Mouse (Mus musculus): ENCODE measurements around the gene Cyb5r2. TPM values are rescaled to one million over a fixed set of nuclear protein-coding genes. Genes with fewer than 3 reads are reported as not detected.
A peak's percentile ranks its signal among the peaks of the same experiment; 100 is the strongest.

Cyb5r2 gene
- polyA plus RNA-seq, 1 experiment from 2014 or later: 0.60 TPM

GRCm38 (mm10) chr7:107744454-107744853 lies 13.4 kb downstream of the Cyb5r2 start:
- Histone ChIP-seq H3K9ac (ENCODE audit: low read depth, low read length) (no peak overlapping the region), H3K36me3 (ENCODE audit: control insufficient read depth, insufficient read depth, low read length) (peaks cover 40% of the 10 kb centered on the region), H3K27ac (replicated peaks; ENCODE audit: low read depth, low read length) (no peak overlapping the region), H3K9me3 (ENCODE audit: control insufficient read depth, low read length) (no peaks in the 10 kb centered on the region), H3K27me3 (replicated peaks; ENCODE audit: control insufficient read depth, insufficient read depth, low read length) (no peaks in the 10 kb centered on the region), H3K4me2 (ENCODE audit: low read depth, low read length) (no peak overlapping the region), H3K4me1 (ENCODE audit: control insufficient read depth, insufficient read depth, low read length) (no peaks in the 10 kb centered on the region), H3K4me3 (ENCODE audit: low read depth, low read length) (no peak overlapping the region)
- DNase-seq (ENCODE audit: low spot score) (no peak), ATAC-seq (ENCODE audit: low read depth) (no peak)
- 83% methylated on average over 4 of the region's 4 CpGs for WGBS

- DNase-seq (ENCODE audit: low spot score) (peak; percentile 51), ATAC-seq (ENCODE audit: low read depth) (peak; percentile 62; the same call in 1 of the 2 replicates)
- 73% methylated on average over 10 of the region's 10 CpGs for WGBS
- H3K4me3 ChIP-seq (ENCODE audit: low read depth, low read length): no peak overlapping the region
- H3K9ac ChIP-seq (ENCODE audit: low read depth, low read length): no peak overlapping the region
- H3K4me1 ChIP-seq (ENCODE audit: control insufficient read depth, insufficient read depth, low read length): no peaks in the 10 kb centered on the region
- no peak overlapping the region for H3K27ac ChIP-seq (replicated peaks; ENCODE audit: low read depth, low read length)
- no peaks in the 10 kb centered on the region for H3K9me3 ChIP-seq (ENCODE audit: control insufficient read depth, low read length)
- no peaks in the 10 kb centered on the region for H3K27me3 ChIP-seq (replicated peaks; ENCODE audit: control insufficient read depth, insufficient read depth, low read length)
- H3K4me2 ChIP-seq (ENCODE audit: low read depth, low read length): no peak overlapping the region
- H3K36me3 ChIP-seq (ENCODE audit: control insufficient read depth, insufficient read depth, low read length): peaks cover 50% of the 10 kb centered on the region
These were observed 14.8 kb downstream of the Cyb5r2 start for GRCm38 (mm10) chr7:107742963-107743465.

- Histone ChIP-seq H3K9ac (ENCODE audit: low read depth, low read length) (no peak overlapping the region), H3K36me3 (ENCODE audit: control insufficient read depth, insufficient read depth, low read length) (peaks cover 35% of the 10 kb centered on the region), H3K4me3 (ENCODE audit: low read depth, low read length) (no peak overlapping the region), H3K27me3 (replicated peaks; ENCODE audit: control insufficient read depth, insufficient read depth, low read length) (no peaks in the 10 kb centered on the region), H3K4me2 (ENCODE audit: low read depth, low read length) (no peak overlapping the region), H3K4me1 (ENCODE audit: control insufficient read depth, insufficient read depth, low read length) (no peaks in the 10 kb centered on the region), H3K27ac (replicated peaks; ENCODE audit: low read depth, low read length) (no peak overlapping the region), H3K9me3 (ENCODE audit: control insufficient read depth, low read length) (no peaks in the 10 kb centered on the region)
- 47% methylated on average over 2 of the region's 2 CpGs for WGBS
- ATAC-seq (ENCODE audit: low read depth) (no peak), DNase-seq (ENCODE audit: low spot score) (peak; percentile 63)
These were observed 19.1 kb downstream of the Cyb5r2 start for GRCm38 (mm10) chr7:107738726-107739125.

DNA sequence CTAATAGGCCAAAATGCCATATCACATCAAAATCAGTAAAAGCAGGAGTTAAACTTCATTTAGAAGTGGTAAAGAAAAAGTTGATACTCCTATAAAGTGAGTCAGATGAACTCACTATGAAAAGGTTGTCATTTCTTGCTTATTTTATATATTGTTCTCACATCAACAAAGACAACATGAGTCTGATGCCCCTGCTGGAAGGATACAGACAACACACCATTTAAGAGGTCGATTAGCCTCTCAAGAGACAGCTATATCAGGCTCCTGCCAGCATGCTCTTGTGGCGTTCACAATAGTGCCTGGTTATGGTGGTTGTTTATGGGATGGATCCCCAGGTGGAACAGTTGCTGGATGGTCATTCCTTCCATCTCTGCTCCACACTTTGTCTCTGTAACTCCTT lies 24.7 kb downstream of the Cyb5r2 start:
- H3K36me3 ChIP-seq (ENCODE audit: control insufficient read depth, insufficient read depth, low read length): peaks cover 22% of the 10 kb centered on the region
- no peak for ATAC-seq (ENCODE audit: low read depth)
- H3K9me3 ChIP-seq (ENCODE audit: control insufficient read depth, low read length): no peaks in the 10 kb centered on the region

GRCm38 (mm10) chr7:107730587-107730986 lies 27.2 kb downstream of the Cyb5r2 start:
- no peak for ATAC-seq (ENCODE audit: low read depth)
- DNase-seq (ENCODE audit: low spot score): no peak
- Histone ChIP-seq H3K9ac (ENCODE audit: low read depth, low read length) (no peak overlapping the region), H3K36me3 (ENCODE audit: control insufficient read depth, insufficient read depth, low read length) (peaks cover 24% of the 10 kb centered on the region), H3K27me3 (replicated peaks; ENCODE audit: control insufficient read depth, insufficient read depth, low read length) (no peaks in the 10 kb centered on the region), H3K4me3 (ENCODE audit: low read depth, low read length) (no peak overlapping the region), H3K27ac (replicated peaks; ENCODE audit: low read depth, low read length) (no peak overlapping the region), H3K9me3 (ENCODE audit: control insufficient read depth, low read length) (peaks cover 3% of the 10 kb centered on the region; the same call in 1 of the 2 replicates), H3K4me2 (ENCODE audit: low read depth, low read length) (no peak overlapping the region), H3K4me1 (ENCODE audit: control insufficient read depth, insufficient read depth, low read length) (no peaks in the 10 kb centered on the region)
- WGBS: 72% methylated on average over 9 of the region's 10 CpGs

More for the DNA sequence above, 24.7 kb downstream of the Cyb5r2 start:
- no peak overlapping the region for H3K4me2 ChIP-seq (ENCODE audit: low read depth, low read length)
- WGBS: 71% methylated on average over 2 of the region's 2 CpGs
- no peak for DNase-seq (ENCODE audit: low spot score)
- H3K4me3 ChIP-seq (ENCODE audit: low read depth, low read length): no peak overlapping the region
- H3K27ac ChIP-seq (replicated peaks; ENCODE audit: low read depth, low read length): no peak overlapping the region
- no peak overlapping the region for H3K9ac ChIP-seq (ENCODE audit: low read depth, low read length)
- no peaks in the 10 kb centered on the region for H3K27me3 ChIP-seq (replicated peaks; ENCODE audit: control insufficient read depth, insufficient read depth, low read length)
- no peaks in the 10 kb centered on the region for H3K4me1 ChIP-seq (ENCODE audit: control insufficient read depth, insufficient read depth, low read length)

GRCm38 (mm10) chr7:107727538-107727937 lies 30.3 kb downstream of the Cyb5r2 start:
- H3K4me2 ChIP-seq (ENCODE audit: low read depth, low read length): no peak overlapping the region
- H3K27ac ChIP-seq (replicated peaks; ENCODE audit: low read depth, low read length): no peak overlapping the region
- H3K9me3 ChIP-seq (ENCODE audit: control insufficient read depth, low read length): peaks cover 8% of the 10 kb centered on the region; the same call in 1 of the 2 replicates
- WGBS: 59% methylated on average over 3 of the region's 3 CpGs
- no peak for ATAC-seq (ENCODE audit: low read depth)
- no peaks in the 10 kb centered on the region for H3K4me1 ChIP-seq (ENCODE audit: control insufficient read depth, insufficient read depth, low read length)
- H3K9ac ChIP-seq (ENCODE audit: low read depth, low read length): no peak overlapping the region
- peaks cover 43% of the 10 kb centered on the region for H3K36me3 ChIP-seq (ENCODE audit: control insufficient read depth, insufficient read depth, low read length)
- no peak for DNase-seq (ENCODE audit: low spot score)
- H3K4me3 ChIP-seq (ENCODE audit: low read depth, low read length): no peak overlapping the region
- H3K27me3 ChIP-seq (replicated peaks; ENCODE audit: control insufficient read depth, insufficient read depth, low read length): no peaks in the 10 kb centered on the region

DNA sequence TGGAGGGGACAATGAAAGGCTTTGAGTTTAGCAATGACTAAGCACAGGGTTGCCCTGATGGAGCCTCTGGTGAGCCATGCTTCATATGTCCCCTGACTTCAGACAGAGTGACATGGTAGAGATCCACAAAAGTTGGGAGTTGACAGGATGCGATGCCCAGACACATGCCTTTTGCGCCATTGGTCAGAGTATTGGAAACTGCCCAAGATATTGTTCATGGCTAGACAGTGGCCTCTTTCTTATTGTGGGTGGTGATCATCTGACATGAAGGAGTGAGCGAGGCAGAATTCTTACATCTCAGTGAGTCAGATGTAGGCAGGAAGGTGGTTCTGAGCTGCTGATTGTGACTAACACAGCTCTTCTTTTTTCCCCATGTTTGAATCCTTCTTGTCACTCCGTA lies 35.3 kb downstream of the Cyb5r2 start:
- H3K9ac ChIP-seq (ENCODE audit: low read depth, low read length): no peak overlapping the region
- H3K4me2 ChIP-seq (ENCODE audit: low read depth, low read length): no peak overlapping the region
- WGBS: 91% methylated on average over 4 of the region's 4 CpGs
- DNase-seq (ENCODE audit: low spot score) (no peak), ATAC-seq (ENCODE audit: low read depth) (no peak)
- H3K36me3 ChIP-seq (ENCODE audit: control insufficient read depth, insufficient read depth, low read length): peaks cover 49% of the 10 kb centered on the region
- no peaks in the 10 kb centered on the region for H3K27me3 ChIP-seq (replicated peaks; ENCODE audit: control insufficient read depth, insufficient read depth, low read length)
- no peaks in the 10 kb centered on the region for H3K4me1 ChIP-seq (ENCODE audit: control insufficient read depth, insufficient read depth, low read length)
- H3K27ac ChIP-seq (replicated peaks; ENCODE audit: low read depth, low read length): no peak overlapping the region
- no peak overlapping the region for H3K4me3 ChIP-seq (ENCODE audit: low read depth, low read length)
- peaks cover 8% of the 10 kb centered on the region; the same call in 1 of the 2 replicates for H3K9me3 ChIP-seq (ENCODE audit: control insufficient read depth, low read length)

DNA sequence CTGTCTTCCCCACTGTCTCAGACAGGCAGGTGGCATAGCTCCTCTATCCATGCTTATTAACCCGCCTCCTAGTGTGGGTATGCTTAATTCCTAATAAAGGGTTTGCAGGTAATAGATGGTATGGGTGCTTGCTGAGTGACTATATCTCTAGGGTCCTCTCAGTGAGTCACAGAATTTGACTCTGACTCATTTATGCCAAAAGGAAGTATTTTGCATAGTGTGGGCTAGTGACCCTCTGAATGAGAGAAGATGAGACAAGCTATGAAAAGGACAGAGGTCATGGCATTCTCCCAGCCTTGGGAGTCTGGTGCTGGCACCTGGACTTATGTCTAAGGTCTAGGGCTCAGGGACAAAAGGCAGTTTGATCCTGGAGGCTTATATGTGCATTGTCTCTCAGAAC lies 37.1 kb downstream of the Cyb5r2 start:
- ATAC-seq (ENCODE audit: low read depth): no peak
- no peak overlapping the region for H3K4me2 ChIP-seq (ENCODE audit: low read depth, low read length)
- H3K4me1 ChIP-seq (ENCODE audit: control insufficient read depth, insufficient read depth, low read length): no peaks in the 10 kb centered on the region
- H3K36me3 ChIP-seq (ENCODE audit: control insufficient read depth, insufficient read depth, low read length): peaks cover 57% of the 10 kb centered on the region
- H3K9ac ChIP-seq (ENCODE audit: low read depth, low read length): no peak overlapping the region
- H3K4me3 ChIP-seq (ENCODE audit: low read depth, low read length): no peak overlapping the region
- no peaks in the 10 kb centered on the region for H3K27me3 ChIP-seq (replicated peaks; ENCODE audit: control insufficient read depth, insufficient read depth, low read length)
- H3K27ac ChIP-seq (replicated peaks; ENCODE audit: low read depth, low read length): no peak overlapping the region
- H3K9me3 ChIP-seq (ENCODE audit: control insufficient read depth, low read length): peaks cover 7% of the 10 kb centered on the region; the same call in 1 of the 2 replicates
- 84% methylated on average over 1 of the region's 1 CpGs for WGBS
- DNase-seq (ENCODE audit: low spot score): no peak

- no peak overlapping the region for H3K4me2 ChIP-seq (ENCODE audit: low read depth, low read length)
- no peak overlapping the region for H3K27ac ChIP-seq (replicated peaks; ENCODE audit: low read depth, low read length)
- no peak for DNase-seq (ENCODE audit: low spot score)
- H3K4me3 ChIP-seq (ENCODE audit: low read depth, low read length): no peak overlapping the region
- no peak for ATAC-seq (ENCODE audit: low read depth)
- H3K9ac ChIP-seq (ENCODE audit: low read depth, low read length): no peak overlapping the region
- WGBS: 76% methylated on average over 5 of the region's 5 CpGs
- no peaks in the 10 kb centered on the region for H3K27me3 ChIP-seq (replicated peaks; ENCODE audit: control insufficient read depth, insufficient read depth, low read length)
- H3K9me3 ChIP-seq (ENCODE audit: control insufficient read depth, low read length): no peaks in the 10 kb centered on the region
- peaks cover 20% of the 10 kb centered on the region for H3K36me3 ChIP-seq (ENCODE audit: control insufficient read depth, insufficient read depth, low read length)
- no peaks in the 10 kb centered on the region for H3K4me1 ChIP-seq (ENCODE audit: control insufficient read depth, insufficient read depth, low read length)
These were observed 43.8 kb downstream of the Cyb5r2 start for GRCm38 (mm10) chr7:107714067-107714466.

Measured in embryonic facial prominence, embryonic 14.5 days (tissue).